Mouse (Mus musculus) lung, adult 2 months (tissue): ENCODE data around the gene Timm22. TPM values are rescaled to one million over a fixed set of nuclear protein-coding genes. Genes with fewer than 3 reads are reported as not detected.

Experiments used
- DNase-seq: peaks from one replicate; pipeline ENCODE4 v3.0.0; 2022
- H3K4me1 ChIP-seq: fragments of 200-500 bp; 2 replicates; pipeline ENCODE4 v1.6.1; 2011; ENCODE audit warnings: low read length; ENCODE audit not compliant: control insufficient read depth, insufficient read depth
- H3K4me3 ChIP-seq: fragments of 200-500 bp; replicated peaks from 2 replicates; pipeline ENCODE3; 2011; ENCODE audit warnings: low read depth, mild to moderate bottlenecking, control low read depth, low read length; ENCODE audit errors: extremely low read depth
- POLR2A ChIP-seq: fragments of 200-500 bp; IDR thresholded peaks from 2 replicates; pipeline ENCODE4 v1.6.1; 2011; ENCODE audit warnings: low read depth, mild to moderate bottlenecking, control low read depth, low read length, borderline replicate concordance; ENCODE audit errors: extremely low read depth
- WGBS: fragments of 180-500 bp; shearing (Covaris S2); methylation state at CpG from one replicate; pipeline ENCODE4 v1.1.7; 2018; 5-methylcytosine and 5-hydroxymethylcytosine counted together
- polyA plus RNA-seq: library from polyadenylated mRNA; depleted of rRNA; stranded (reverse); fragments of >200 nt; gene quantifications from 2 replicates; pipeline ENCODE4 v1.2.3, GENCODE M21; 2012; rRNA removed

The Timm22 gene
- polyA plus RNA-seq, 1 experiment = 9.8 TPM

DNA sequence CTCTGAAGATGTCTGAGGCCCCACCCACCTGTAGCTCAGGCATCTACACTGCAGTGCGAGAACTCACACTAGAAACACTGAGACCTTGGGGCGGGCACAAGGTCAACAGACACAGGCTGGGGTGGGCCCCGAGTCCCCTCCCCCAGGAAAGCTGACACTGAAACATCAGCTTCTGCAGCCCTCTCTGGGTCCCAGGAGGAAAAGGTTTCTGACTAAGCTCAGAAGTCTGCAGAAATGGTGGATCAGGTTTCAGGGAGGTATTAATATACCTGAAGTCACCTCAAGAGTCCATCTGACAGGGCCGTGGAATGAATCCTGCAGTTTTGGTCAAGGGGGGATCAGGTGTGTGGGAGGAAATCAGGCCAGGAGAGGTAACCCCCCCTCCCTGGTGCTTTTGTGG lies 59.1 kb downstream of the Timm22 start:
- Histone ChIP-seq H3K4me1 (peaks cover 4% of the 10 kb centered on the region; the same call in 1 of the 2 replicates), H3K4me3 (no peak overlapping the region)
- no peak for DNase-seq
- TF ChIP-seq POLR2A = no peak
- WGBS = 90% methylated on average over 4 of the region's 4 CpGs

Other genes with a start within 250 kb of the Timm22 start
- 16.3 and 22.2 TPM in 2 replicates for gene Vps53, start 227.3 kb upstream of the Timm22 start, polyA plus RNA-seq
- gene Fam57a, start 227.3 kb upstream of the Timm22 start, polyA plus RNA-seq = 26.3 and 115 TPM in 2 replicates
- gene Dbil5, start 189.3 kb upstream of the Timm22 start, polyA plus RNA-seq = 0.76 TPM in 1 of 2 replicates, not detected in the other
- gene Gemin4, start 189.3 kb upstream of the Timm22 start, polyA plus RNA-seq = 5.7 and 6.6 TPM in 2 replicates
- 3.3 and 3.6 TPM in 2 replicates for gene Mrm3, start 163.2 kb upstream of the Timm22 start, polyA plus RNA-seq
- gene Glod4, start 163.2 kb upstream of the Timm22 start, polyA plus RNA-seq = 5.9 and 11.9 TPM in 2 replicates
- gene Nxn, start 7.8 kb upstream of the Timm22 start, polyA plus RNA-seq = 16.0 and 19.1 TPM in 2 replicates
- 53.5 and 54.8 TPM in 2 replicates for gene Abr, start 215.4 kb downstream of the Timm22 start, polyA plus RNA-seq